Mouse (Mus musculus) liver, embryonic 15.5 days (tissue): ENCODE measurements around the gene Carhsp1. TPM values are rescaled to one million over a fixed set of nuclear protein-coding genes. Genes with fewer than 3 reads are reported as not detected.
A peak's percentile ranks its signal among the peaks of the same experiment; 100 is the strongest.

Source experiments
- ATAC-seq: fragments of 200-750 bp; cut with Nextera tagmentation; 2 replicates; pipeline ENCODE4 v1.8.0; 2017; ENCODE audit warnings: moderate number of reproducible peaks, mild to moderate bottlenecking, moderate library complexity; ENCODE audit not compliant: insufficient read depth
- H3K27ac ChIP-seq: fragments of 300-500 bp; sonication (generic); replicated peaks from 2 replicates; pipeline ENCODE4 v1.5.1; 2015; ENCODE audit warnings: mild to moderate bottlenecking, inconsistent platforms
- H3K27me3 ChIP-seq: fragments of 300-500 bp; sonication (generic); 2 replicates; pipeline ENCODE4 v1.6.1; 2015; ENCODE audit warnings: mild to moderate bottlenecking, inconsistent platforms
- H3K36me3 ChIP-seq: fragments of 300-500 bp; sonication (generic); replicated peaks from 2 replicates; pipeline ENCODE4 v1.6.1; 2015; ENCODE audit warnings: moderate library complexity, mild to moderate bottlenecking, inconsistent platforms
- H3K4me1 ChIP-seq: fragments of 300-500 bp; sonication (generic); replicated peaks from 2 replicates; pipeline ENCODE4 v1.6.1; 2015; ENCODE audit warnings: inconsistent platforms
- H3K4me2 ChIP-seq: fragments of 300-500 bp; sonication (generic); 2 replicates; pipeline ENCODE4 v1.6.1; 2015; ENCODE audit warnings: moderate library complexity, mild to moderate bottlenecking, inconsistent platforms
- H3K4me3 ChIP-seq: fragments of 300-500 bp; sonication (generic); replicated peaks from 2 replicates; pipeline ENCODE4 v1.5.1; 2015; ENCODE audit warnings: mild to moderate bottlenecking, inconsistent platforms
- H3K9ac ChIP-seq: fragments of 300-500 bp; sonication (generic); 2 replicates; pipeline ENCODE4 v1.6.1; 2015; ENCODE audit warnings: moderate library complexity, mild to moderate bottlenecking, inconsistent platforms
- H3K9me3 ChIP-seq: fragments of 300-500 bp; sonication (generic); replicated peaks from 2 replicates; pipeline ENCODE4 v1.6.1; 2016; ENCODE audit warnings: inconsistent platforms
- WGBS: fragments of 180-500 bp; shearing (Covaris S2); methylation state at CpG from one replicate; pipeline ENCODE4 v1.1.7; 2015; ENCODE audit warnings: mixed read lengths; ENCODE audit not compliant: insufficient replicate concordance; 5-methylcytosine and 5-hydroxymethylcytosine counted together
- polyA plus RNA-seq: library from polyadenylated mRNA; unstranded; fragments of >200 nt; fragmentation: Nextera tagmentation; extraction: Ambion mirVana; gene quantifications from 2 replicates; pipeline ENCODE4 v1.2.1, GENCODE M21; 2015

Gene Carhsp1
- polyA plus RNA-seq, 1 experiment from 2014 or later: 85.9 TPM

DNA sequence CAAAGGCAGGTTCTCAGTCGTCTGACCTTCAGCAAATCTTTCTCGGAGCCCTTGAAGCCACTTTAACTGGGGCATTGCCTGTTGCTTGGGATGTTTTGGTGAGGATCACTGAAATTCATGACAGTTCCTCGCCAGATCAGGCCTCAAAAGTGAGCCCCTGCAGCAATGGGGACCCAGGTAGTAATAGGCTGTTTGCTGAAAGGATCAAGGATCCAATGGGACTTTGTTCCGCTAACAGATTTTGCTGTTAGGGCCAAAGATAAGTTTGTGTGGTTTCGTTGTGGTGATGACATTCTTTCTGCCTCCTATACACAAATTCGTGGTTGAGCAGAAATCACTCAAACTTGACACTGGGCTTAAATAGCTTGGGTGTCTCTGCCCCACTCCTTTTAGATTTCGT lies 33.8 kb downstream of the Carhsp1 start:
- WGBS: 14% methylated on average over 7 of the region's 7 CpGs
- ATAC-seq: no peak
- H3K36me3 ChIP-seq: peaks cover 46% of the 10 kb centered on the region
- H3K4me3 ChIP-seq: peak overlapping the region; percentile 76
- H3K4me2 ChIP-seq: peak overlapping the region; percentile 87
- H3K4me1 ChIP-seq: peaks cover 52% of the 10 kb centered on the region
- no peaks in the 10 kb centered on the region for H3K27me3 ChIP-seq
- peak overlapping the region; percentile 86 for H3K9ac ChIP-seq
- H3K27ac ChIP-seq: peak overlapping the region; percentile 95
- H3K9me3 ChIP-seq: no peaks in the 10 kb centered on the region

DNA sequence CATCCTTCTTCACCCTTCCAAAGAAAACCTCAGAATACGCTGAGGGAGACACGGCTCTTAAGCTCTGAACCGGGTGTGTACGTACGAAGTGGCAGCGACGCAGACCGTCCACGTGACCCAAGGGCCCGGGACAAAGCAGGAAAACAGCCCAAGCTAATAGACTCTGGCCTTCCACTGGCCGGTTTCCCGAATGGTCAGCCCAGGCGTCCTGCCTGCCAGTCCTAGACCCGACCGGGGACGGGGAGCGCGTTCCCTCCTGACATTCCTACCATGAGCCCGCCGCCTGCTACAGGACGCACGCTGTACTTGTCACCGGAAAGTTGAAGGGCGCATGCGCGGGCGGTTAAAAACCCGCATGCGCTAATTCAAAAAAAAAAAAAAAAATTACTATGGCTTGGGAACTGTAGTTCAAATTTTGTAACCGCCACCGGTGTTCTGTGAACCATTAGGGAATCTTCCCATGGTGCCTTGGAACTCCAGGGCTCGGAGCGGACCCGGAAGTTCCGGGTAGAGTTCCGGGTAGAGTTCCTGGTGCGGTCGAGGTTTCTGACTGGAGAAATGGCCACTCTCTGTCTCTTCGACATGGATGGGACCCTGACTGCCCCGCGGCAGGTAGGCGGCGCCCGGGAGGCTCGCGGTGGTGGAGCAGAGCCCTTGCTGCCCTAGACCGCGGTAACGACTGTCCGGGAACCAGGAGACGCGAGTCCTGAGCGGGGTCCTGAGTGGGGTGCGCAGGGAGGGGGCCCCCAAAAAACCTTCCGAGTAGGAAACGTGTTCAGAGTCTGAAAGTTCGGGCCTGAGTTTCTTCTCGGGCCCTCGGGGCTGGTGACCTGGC lies 34.5 kb downstream of the Carhsp1 start, which contains the start of the genes Pmm2 and Tmem186:
TSS of gene Pmm2 (plus strand) at position 458 of the 835 bp plus-strand sequence.
TSS of gene Tmem186 (minus strand) at position 496 of the 835 bp plus-strand sequence.
- Histone ChIP-seq H3K4me3 (peak within 1 kb of the TSS; percentile 76), H3K27me3 (no peaks in the 10 kb centered on the region), H3K27ac (peak within 1 kb of the TSS; percentile 95), H3K36me3 (peaks cover 43% of the 10 kb centered on the region), H3K4me1 (peaks cover 52% of the 10 kb centered on the region), H3K4me2 (peak within 1 kb of the TSS; percentile 87), H3K9ac (peak within 1 kb of the TSS; percentile 86), H3K9me3 (no peaks in the 10 kb centered on the region)
- WGBS: under 1% methylated on average over 59 of the region's 59 CpGs
- peak; percentile 81 for ATAC-seq

DNA sequence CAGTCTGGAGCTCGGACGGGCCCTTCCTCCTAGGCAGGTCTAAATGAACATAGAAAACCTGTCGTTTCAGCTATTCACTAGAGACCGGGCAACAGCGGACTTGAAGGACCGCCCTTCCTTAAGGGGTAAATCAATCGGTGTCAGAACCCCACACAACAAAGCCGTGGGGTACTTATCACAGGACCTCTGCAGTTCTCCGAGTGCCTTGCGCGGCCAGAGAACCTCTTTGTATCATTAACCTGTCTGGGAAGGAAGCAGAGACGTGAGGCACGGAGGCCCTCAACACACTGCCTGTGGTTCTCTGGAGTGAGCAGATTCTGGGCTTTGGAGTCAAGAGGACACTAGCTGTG lies 35.1 kb downstream of the Carhsp1 start:
- Histone ChIP-seq H3K9ac (peak overlapping the region; percentile 86), H3K4me3 (peak overlapping the region; percentile 76), H3K27me3 (no peaks in the 10 kb centered on the region), H3K36me3 (peaks cover 48% of the 10 kb centered on the region), H3K9me3 (no peaks in the 10 kb centered on the region), H3K4me2 (peak overlapping the region; percentile 87), H3K27ac (peak overlapping the region; percentile 95), H3K4me1 (peaks cover 52% of the 10 kb centered on the region)
- WGBS: under 1% methylated on average over 13 of the region's 13 CpGs
- peak; percentile 27 for ATAC-seq

DNA sequence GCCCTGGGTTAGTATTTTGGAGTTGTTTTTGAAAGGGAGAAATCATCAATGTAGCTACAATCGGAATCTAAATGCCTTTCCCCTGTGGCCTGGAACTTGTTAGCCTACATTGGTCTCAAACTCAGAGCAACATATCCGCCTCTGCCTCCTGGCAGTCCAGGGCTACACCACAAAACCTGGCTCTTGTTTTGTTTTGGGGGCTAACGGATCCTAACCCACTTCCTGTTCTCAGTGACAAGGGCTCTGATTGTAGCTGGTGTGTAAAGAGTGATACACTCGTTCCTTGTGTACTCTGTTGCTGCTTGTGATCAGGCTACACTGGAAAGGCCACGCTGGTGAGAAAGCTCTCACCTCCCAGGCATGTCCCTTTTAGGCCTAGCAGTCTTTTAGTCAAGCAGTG lies 40.5 kb downstream of the Carhsp1 start:
- 0 out of 2 replicates have a peak overlapping the region, but pooled peaks have one; percentile 15 for H3K27ac ChIP-seq
- no peaks in the 10 kb centered on the region for H3K27me3 ChIP-seq
- ATAC-seq: no peak
- peaks cover 40% of the 10 kb centered on the region for H3K36me3 ChIP-seq
- no peak overlapping the region for H3K4me2 ChIP-seq
- peaks cover 13% of the 10 kb centered on the region for H3K4me1 ChIP-seq
- H3K4me3 ChIP-seq: no peak overlapping the region
- H3K9me3 ChIP-seq: no peaks in the 10 kb centered on the region
- no peak overlapping the region for H3K9ac ChIP-seq
- WGBS: 45% methylated on average over 5 of the region's 5 CpGs

DNA sequence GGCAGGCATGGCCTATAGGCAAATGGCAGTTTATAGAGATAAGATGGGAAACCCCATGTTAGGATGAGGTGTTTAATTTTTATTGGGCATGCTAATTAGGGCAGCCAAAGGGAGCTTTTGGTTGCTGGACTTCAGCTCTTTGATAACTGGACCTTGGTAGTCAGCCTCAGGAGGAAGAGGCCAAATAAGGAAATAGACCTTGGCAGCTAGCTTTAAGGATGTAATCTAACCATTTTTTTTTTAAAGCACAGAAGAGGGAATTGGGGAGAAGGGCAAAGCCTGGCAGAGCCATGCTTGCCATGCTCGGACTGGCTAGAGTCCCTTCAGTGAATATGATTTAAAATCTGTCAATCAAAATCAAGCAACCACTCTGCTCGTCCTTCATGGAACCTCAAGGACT lies 41.5 kb downstream of the Carhsp1 start:
- Histone ChIP-seq H3K4me2 (no peak overlapping the region), H3K36me3 (peaks cover 34% of the 10 kb centered on the region), H3K4me3 (no peak overlapping the region), H3K9ac (no peak overlapping the region), H3K27ac (no peak overlapping the region), H3K9me3 (no peaks in the 10 kb centered on the region), H3K4me1 (peaks cover 3% of the 10 kb centered on the region), H3K27me3 (no peaks in the 10 kb centered on the region)
- ATAC-seq: no peak
- 61% methylated on average over 2 of the region's 2 CpGs for WGBS

DNA sequence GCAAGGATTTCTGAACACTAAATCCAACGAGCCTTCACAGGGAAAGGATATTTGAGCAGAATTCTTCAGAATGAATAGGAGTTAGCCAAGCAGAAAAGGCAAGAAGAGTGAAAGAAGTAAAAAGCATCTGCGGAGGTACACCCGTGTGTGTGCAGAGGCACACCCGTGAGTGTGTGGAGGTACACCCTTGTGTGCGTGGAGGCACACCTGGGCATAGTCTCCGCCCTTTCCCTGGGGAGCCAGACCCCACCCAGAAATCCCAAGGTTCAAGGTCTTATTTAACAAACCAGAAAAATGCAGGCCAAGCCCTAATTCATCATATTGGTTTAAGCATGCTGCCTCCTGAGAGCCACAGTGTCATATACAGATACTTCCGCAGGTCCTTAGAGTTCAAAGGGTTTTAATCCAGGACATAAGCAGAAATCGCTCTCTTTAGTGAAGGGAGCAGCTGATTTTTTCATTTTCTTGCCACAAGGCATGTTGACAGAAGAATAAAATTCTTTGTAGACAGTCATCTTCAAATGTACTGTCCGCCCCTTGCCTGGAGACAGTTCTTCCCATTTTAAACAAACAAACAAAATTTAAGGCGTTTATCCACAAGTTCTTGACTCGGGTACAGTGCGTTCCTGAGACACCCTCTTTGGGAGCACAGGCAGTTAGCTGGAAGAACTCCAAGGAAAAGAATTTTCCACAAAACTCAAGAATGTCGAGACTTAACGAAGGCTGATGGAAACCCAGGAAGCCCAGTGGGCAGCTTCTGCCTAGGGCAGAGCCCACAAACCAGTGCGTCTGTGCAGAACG lies 51.4 kb downstream of the Carhsp1 start:
- no peaks in the 10 kb centered on the region for H3K9me3 ChIP-seq
- H3K27me3 ChIP-seq: no peaks in the 10 kb centered on the region
- WGBS: 74% methylated on average over 16 of the region's 16 CpGs
- H3K27ac ChIP-seq: no peak overlapping the region
- H3K36me3 ChIP-seq: peaks cover 3% of the 10 kb centered on the region; the same call in 1 of the 2 replicates
- H3K9ac ChIP-seq: no peak overlapping the region
- no peak overlapping the region for H3K4me3 ChIP-seq
- H3K4me1 ChIP-seq: no peaks in the 10 kb centered on the region; the same call in 1 of the 2 replicates
- ATAC-seq: no peak
- no peak overlapping the region for H3K4me2 ChIP-seq

DNA sequence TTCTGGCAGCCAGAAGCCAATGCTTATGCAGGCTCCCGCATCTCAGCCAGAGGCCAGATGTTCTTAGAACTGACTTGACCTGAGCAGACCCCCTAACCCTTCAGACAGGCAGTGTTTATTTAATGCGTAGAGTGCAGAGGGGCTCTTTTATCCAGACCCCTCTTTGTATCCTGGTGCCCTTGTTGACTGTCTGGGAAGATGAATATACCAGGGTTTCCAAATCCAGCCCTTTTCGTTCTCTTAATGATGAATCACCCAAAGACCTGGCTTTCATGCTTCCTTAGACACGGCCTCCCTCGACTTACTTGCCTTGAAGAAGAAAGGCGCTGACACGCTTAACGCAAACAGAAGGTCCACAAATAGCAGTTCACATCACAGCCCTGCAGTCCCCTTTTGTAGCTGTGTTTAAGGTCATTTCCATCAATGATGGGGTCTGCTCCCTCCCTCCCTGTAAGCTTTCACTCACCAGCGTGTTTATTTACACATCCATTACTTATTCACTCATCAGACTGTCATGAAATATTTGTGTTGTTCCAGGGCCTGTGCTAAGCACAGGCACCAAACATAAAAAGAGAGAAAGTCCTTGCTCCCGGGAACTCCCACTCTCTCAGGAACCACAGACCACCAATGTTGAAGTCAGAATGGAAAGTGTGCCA lies 52.2 kb downstream of the Carhsp1 start:
- Histone ChIP-seq H3K4me1 (peaks cover under 1% of the 10 kb centered on the region; the same call in 1 of the 2 replicates), H3K4me2 (no peak overlapping the region), H3K4me3 (no peak overlapping the region), H3K36me3 (peaks cover 7% of the 10 kb centered on the region; the same call in 1 of the 2 replicates), H3K27me3 (no peaks in the 10 kb centered on the region), H3K27ac (no peak overlapping the region), H3K9me3 (no peaks in the 10 kb centered on the region), H3K9ac (no peak overlapping the region)
- no peak for ATAC-seq
- 66% methylated on average over 10 of the region's 10 CpGs for WGBS

DNA sequence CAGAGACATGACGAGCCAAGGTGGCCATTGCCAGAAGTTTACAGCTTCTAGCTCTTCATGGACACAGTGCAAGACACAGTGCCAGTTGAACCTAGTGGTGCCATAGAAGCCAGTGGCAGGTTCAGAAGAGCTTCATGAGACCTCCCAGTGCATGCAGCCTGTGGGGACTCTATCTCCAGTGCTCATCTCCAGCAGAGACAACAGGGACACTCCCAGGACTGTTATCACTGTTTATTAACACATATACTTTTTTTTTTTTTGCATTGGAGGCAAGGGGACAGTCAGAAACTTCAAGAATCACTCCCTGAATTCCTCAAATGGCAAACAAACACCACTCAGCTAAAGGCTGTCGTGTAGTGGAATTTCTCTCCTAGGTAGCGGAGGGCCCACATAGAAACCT lies 58.5 kb downstream of the Carhsp1 start:
- peak overlapping the region; percentile 92 for H3K27ac ChIP-seq
- H3K4me1 ChIP-seq: peaks cover 47% of the 10 kb centered on the region
- no peaks in the 10 kb centered on the region for H3K27me3 ChIP-seq
- H3K4me3 ChIP-seq: peak overlapping the region; percentile 32
- peak overlapping the region; percentile 41 for H3K9ac ChIP-seq
- ATAC-seq: 0 out of 2 replicates have a peak, but pooled peaks have one; percentile 11
- peak overlapping the region; percentile 64 for H3K4me2 ChIP-seq
- H3K36me3 ChIP-seq: peaks cover 14% of the 10 kb centered on the region; the same call in 1 of the 2 replicates
- 61% methylated on average over 3 of the region's 3 CpGs for WGBS
- no peaks in the 10 kb centered on the region for H3K9me3 ChIP-seq

DNA sequence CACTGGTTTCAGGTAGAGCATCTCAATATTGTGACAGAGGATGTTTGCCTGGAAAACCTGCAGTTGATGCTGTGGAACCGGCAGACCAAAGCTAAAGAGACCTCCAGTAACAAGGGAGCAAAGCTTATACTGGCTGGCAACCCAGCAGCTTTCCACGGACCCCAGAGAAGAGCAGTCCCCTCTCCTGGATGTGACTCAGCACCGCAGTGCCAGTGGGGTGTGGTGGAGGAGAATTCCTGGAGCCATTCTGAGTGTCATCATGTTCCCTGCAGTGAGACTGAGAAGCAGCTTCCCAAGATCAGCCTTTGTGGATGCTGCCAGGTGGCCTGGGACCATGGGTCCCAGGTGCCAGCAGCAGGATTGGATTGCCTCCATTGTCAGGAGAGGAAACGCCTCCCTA lies 58.9 kb downstream of the Carhsp1 start:
- Histone ChIP-seq H3K9ac (peak overlapping the region; percentile 41), H3K9me3 (no peaks in the 10 kb centered on the region), H3K27me3 (no peaks in the 10 kb centered on the region), H3K27ac (peak overlapping the region; percentile 92), H3K36me3 (peaks cover 14% of the 10 kb centered on the region; the same call in 1 of the 2 replicates), H3K4me3 (peak overlapping the region; percentile 32), H3K4me1 (peaks cover 47% of the 10 kb centered on the region), H3K4me2 (peak overlapping the region; percentile 64)
- 41% methylated on average over 4 of the region's 4 CpGs for WGBS
- peak; percentile 75 for ATAC-seq

DNA sequence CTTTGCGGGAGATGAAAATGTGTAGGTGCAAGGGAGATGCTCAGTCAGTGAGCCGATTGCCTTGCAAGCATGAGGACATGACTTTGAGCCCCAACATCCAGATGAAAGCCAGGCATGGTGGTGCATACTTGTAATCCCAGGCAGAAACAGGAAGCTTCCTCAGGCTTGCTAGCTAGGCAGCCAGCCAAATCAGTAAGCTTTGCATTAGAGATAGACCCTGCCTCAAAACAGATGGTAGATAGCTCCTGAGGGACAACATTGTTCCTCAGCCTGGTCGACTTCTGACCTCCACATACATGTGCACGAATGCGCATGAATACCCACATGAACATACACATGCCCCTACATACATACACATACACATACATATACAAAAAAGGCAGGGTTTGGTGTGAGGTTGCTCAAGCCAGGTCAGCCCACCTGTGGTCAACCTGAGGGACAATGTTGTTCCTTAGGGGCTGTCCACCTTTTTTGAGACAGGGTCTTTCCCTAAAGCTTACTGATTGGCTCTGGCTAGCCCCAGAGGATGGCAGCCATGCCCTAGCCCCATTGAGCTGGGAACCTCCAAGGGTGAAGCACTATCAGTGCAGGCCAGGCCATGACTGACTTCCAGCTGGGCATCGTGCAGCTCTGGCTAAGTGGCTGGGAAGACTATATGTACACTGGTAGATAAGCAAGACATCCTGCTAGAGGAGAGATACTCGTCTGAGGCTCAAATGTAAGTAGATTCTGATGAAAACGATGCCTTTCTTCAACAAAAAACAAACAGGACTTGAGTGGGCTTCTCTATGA lies 59.5 kb downstream of the Carhsp1 start:
- Histone ChIP-seq H3K9ac (peak overlapping the region; percentile 41), H3K27ac (peak overlapping the region; percentile 92), H3K4me1 (peaks cover 47% of the 10 kb centered on the region), H3K27me3 (no peaks in the 10 kb centered on the region), H3K4me2 (peak overlapping the region; percentile 64), H3K36me3 (peaks cover 14% of the 10 kb centered on the region; the same call in 1 of the 2 replicates), H3K9me3 (no peaks in the 10 kb centered on the region), H3K4me3 (peak overlapping the region; percentile 32)
- peak; percentile 99 for ATAC-seq
- 53% methylated on average over 8 of the region's 8 CpGs for WGBS
